Mouse (Mus musculus): ENCODE measurements around the gene Mcm10. TPM values are rescaled to one million over a fixed set of nuclear protein-coding genes. Genes with fewer than 3 reads are reported as not detected.

The Mcm10 gene
- polyA plus RNA-seq, 1 experiment from 2014 or later, result 34.0 TPM

DNA sequence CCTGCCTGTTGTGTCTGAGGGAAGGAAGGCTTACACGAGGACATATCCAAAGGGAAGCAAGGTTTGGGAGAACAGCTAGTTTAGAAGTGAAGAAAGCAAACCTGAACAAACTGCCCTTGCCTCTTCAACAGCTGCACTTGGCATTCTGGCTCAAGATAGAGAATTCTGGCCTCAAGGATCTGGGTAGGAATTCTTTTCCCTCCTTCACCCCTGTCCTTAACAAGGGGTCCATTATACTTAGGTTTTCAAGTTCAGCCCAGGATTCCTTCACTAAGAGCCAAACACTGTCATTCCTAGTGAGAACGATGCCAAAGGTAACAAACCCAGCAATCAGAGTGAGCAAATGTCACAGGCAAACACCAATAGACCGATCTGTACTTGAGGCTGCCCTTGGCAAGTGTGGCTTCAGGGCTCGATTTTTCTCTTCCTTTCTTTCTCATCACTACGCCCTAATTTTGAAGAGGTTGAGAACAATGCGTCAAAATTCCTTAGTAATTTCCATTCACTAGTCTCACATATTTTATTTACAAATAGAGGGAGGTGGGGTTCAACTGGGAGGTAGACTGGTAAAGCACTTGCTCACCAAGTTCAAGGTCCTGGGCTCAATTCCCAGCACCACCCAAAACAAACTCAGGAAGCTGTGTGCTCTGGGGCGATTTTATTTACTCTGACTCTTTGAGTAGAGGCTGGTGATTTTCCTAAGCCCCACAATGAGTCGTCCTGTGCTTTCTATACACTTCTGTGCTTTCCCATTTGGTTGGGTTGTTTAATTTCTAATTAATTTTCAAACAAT is 25.0 kb downstream of the Mcm10 start:
- H3K9ac ChIP-seq (replicated peaks; ENCODE audit: low read depth, low read length), result no peak overlapping the region
- no peak for ATAC-seq (ENCODE audit: insufficient number of reproducible peaks, insufficient read depth, low FRiP score, low read depth)
- no peaks in the 10 kb centered on the region for H3K27me3 ChIP-seq (ENCODE audit: control insufficient read depth, insufficient read depth, low read length)
- peaks cover 11% of the 10 kb centered on the region; the same call in 1 of the 2 replicates for H3K36me3 ChIP-seq (ENCODE audit: control insufficient read depth, insufficient read depth, low read length)
- no peak overlapping the region for H3K4me3 ChIP-seq (ENCODE audit: low read depth, low read length)
- no peak overlapping the region for H3K27ac ChIP-seq (ENCODE audit: low read length)
- no peak overlapping the region for H3K4me2 ChIP-seq (replicated peaks; ENCODE audit: low read depth, low read length)
- H3K4me1 ChIP-seq (ENCODE audit: control insufficient read depth, insufficient read depth, low read length), result no peaks in the 10 kb centered on the region
- no peaks in the 10 kb centered on the region for H3K9me3 ChIP-seq (ENCODE audit: control insufficient read depth, low read depth, low read length)
- WGBS, result 79% methylated on average over 8 of the region's 8 CpGs

DNA sequence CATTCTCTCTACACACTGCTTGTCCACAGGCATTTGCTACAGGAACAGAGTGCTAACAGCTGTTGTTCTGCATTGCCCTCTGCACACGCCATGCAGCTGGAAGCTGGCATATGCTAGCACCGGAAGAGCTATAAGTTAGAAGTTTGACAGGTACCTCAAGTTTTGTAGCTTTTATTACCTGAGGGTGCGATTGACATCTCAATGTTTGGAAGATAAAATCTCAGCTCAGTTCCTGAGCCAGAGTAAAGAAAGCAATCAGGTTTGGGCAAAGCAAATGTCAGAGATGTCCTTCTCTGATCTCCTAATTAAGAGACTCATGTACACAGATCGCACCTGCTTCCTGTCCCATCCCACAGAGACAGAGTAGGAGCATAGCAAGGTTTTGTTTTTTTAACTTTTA is 25.8 kb downstream of the Mcm10 start:
- no peak overlapping the region for H3K9ac ChIP-seq (replicated peaks; ENCODE audit: low read depth, low read length)
- no peak for ATAC-seq (ENCODE audit: insufficient number of reproducible peaks, insufficient read depth, low FRiP score, low read depth)

DNA sequence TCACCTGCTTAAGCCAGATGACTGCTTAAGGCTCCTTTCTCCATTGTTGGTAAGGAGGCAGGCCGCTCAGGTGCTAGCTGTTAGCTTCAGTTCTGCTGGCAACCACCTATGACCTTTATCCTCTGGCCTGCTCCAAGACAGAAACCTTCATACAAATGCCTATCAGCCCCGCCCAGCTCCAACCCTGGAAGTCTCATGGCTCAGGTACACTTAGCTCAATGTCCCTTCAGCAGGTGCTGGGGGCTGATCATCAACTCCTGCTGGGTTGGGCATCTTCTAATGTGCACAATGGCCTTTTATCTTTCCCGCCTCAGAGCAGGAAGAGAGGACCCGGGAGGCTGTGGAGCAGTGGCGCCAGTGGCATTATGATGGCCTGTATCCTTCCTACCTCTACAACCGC is 27.6 kb downstream of the Mcm10 start:
- no peaks in the 10 kb centered on the region for H3K4me1 ChIP-seq (ENCODE audit: control insufficient read depth, insufficient read depth, low read length)
- no peaks in the 10 kb centered on the region for H3K27me3 ChIP-seq (ENCODE audit: control insufficient read depth, insufficient read depth, low read length)
- WGBS, result 73% methylated on average over 6 of the region's 6 CpGs
- H3K4me2 ChIP-seq (replicated peaks; ENCODE audit: low read depth, low read length), result no peak overlapping the region
- H3K9ac ChIP-seq (replicated peaks; ENCODE audit: low read depth, low read length), result no peak overlapping the region
- no peak overlapping the region for H3K4me3 ChIP-seq (ENCODE audit: low read depth, low read length)
- H3K36me3 ChIP-seq (ENCODE audit: control insufficient read depth, insufficient read depth, low read length), result 0 out of 2 replicates have a peak, but pooled peaks cover 3% of the 10 kb centered on the region
- no peak for ATAC-seq (ENCODE audit: insufficient number of reproducible peaks, insufficient read depth, low FRiP score, low read depth)
- no peak overlapping the region for H3K27ac ChIP-seq (ENCODE audit: low read length)
- H3K9me3 ChIP-seq (ENCODE audit: control insufficient read depth, low read depth, low read length), result no peaks in the 10 kb centered on the region

More for the DNA sequence above, 25.8 kb downstream of the Mcm10 start:
- Histone ChIP-seq H3K36me3 (ENCODE audit: control insufficient read depth, insufficient read depth, low read length) (peaks cover 9% of the 10 kb centered on the region; the same call in 1 of the 2 replicates), H3K4me2 (replicated peaks; ENCODE audit: low read depth, low read length) (no peak overlapping the region), H3K27ac (ENCODE audit: low read length) (no peak overlapping the region), H3K4me1 (ENCODE audit: control insufficient read depth, insufficient read depth, low read length) (no peaks in the 10 kb centered on the region), H3K9me3 (ENCODE audit: control insufficient read depth, low read depth, low read length) (no peaks in the 10 kb centered on the region), H3K27me3 (ENCODE audit: control insufficient read depth, insufficient read depth, low read length) (no peaks in the 10 kb centered on the region), H3K4me3 (ENCODE audit: low read depth, low read length) (no peak overlapping the region)
- WGBS, result 62% methylated on average over 4 of the region's 4 CpGs

DNA sequence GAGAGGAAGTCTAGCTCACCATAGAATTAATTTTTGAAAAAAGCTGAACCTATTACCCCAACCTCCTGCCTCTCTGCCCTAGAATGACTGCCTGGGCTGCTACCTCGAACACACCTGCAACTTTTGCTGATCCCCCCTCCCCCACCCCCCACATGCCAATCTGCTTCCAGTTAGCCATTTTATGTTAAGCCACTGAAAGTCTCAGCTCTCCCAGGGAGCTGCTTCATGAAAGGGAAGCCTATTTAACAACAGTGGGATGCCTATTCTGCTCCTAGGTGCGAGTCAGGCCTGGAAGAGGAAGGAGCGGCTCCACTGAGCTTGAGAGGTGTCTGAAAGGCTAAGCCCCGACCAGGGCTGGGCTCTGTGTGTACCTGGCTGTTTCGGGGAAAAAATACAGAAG is 28.6 kb downstream of the Mcm10 start:
- Histone ChIP-seq H3K9me3 (ENCODE audit: control insufficient read depth, low read depth, low read length) (no peaks in the 10 kb centered on the region), H3K4me3 (ENCODE audit: low read depth, low read length) (no peak overlapping the region), H3K36me3 (ENCODE audit: control insufficient read depth, insufficient read depth, low read length) (no peaks in the 10 kb centered on the region), H3K27ac (ENCODE audit: low read length) (no peak overlapping the region), H3K9ac (replicated peaks; ENCODE audit: low read depth, low read length) (no peak overlapping the region), H3K4me2 (replicated peaks; ENCODE audit: low read depth, low read length) (no peak overlapping the region), H3K4me1 (ENCODE audit: control insufficient read depth, insufficient read depth, low read length) (no peaks in the 10 kb centered on the region), H3K27me3 (ENCODE audit: control insufficient read depth, insufficient read depth, low read length) (no peaks in the 10 kb centered on the region)
- WGBS, result 28% methylated on average over 5 of the region's 5 CpGs
- ATAC-seq (ENCODE audit: insufficient number of reproducible peaks, insufficient read depth, low FRiP score, low read depth), result no peak

DNA sequence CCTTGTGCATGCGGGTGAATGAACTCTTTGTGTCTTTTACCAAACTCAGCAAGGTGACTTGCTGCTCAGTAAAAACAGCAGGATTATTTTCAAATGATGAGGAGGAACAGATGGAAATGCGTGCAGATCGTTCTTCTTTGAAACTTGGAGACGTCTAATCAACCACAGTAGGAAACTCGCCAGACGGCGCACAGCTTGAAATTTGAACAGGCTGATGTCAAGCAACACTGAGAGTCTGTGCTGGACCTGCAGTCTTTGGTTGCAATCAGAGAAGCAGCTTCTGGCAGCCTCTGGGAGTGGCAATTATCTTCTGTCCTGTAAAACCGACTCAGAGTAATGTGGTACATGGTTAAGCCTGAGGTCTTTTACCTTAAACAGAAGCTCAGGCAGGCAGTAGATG is 34.5 kb downstream of the Mcm10 start:
- Histone ChIP-seq H3K9me3 (ENCODE audit: control insufficient read depth, low read depth, low read length) (no peaks in the 10 kb centered on the region), H3K36me3 (ENCODE audit: control insufficient read depth, insufficient read depth, low read length) (no peaks in the 10 kb centered on the region), H3K9ac (replicated peaks; ENCODE audit: low read depth, low read length) (no peak overlapping the region), H3K4me1 (ENCODE audit: control insufficient read depth, insufficient read depth, low read length) (no peaks in the 10 kb centered on the region), H3K4me2 (replicated peaks; ENCODE audit: low read depth, low read length) (no peak overlapping the region), H3K4me3 (ENCODE audit: low read depth, low read length) (no peak overlapping the region), H3K27ac (ENCODE audit: low read length) (no peak overlapping the region), H3K27me3 (ENCODE audit: control insufficient read depth, insufficient read depth, low read length) (no peaks in the 10 kb centered on the region)
- ATAC-seq (ENCODE audit: insufficient number of reproducible peaks, insufficient read depth, low FRiP score, low read depth), result no peak
- WGBS, result 25% methylated on average over 8 of the region's 8 CpGs

DNA sequence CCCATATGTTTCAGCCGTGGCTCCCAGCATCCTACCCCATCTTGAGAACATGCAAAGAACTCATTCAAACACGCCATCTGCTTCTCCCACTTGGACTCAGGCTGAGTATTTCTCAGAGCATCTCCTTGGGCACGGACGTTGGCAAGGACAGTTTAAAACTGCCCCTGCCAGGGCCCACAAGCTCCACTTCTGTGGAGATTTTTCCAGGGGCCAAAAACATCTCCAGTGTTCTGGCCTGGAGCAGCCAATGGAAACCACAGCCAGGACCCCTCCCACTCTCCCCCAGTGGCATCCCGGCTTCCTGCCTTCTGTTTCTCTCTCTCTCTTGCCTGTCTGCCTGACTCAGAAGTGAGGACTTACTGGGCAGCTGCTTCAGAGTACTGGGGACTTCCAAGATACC is 36.8 kb downstream of the Mcm10 start, which contains the start of gene Ucma:
Gene Ucma (plus strand): TSS at position 316 of the 400 bp plus-strand sequence.
- no peak for ATAC-seq (ENCODE audit: insufficient number of reproducible peaks, insufficient read depth, low FRiP score, low read depth)
- Histone ChIP-seq H3K4me1 (ENCODE audit: control insufficient read depth, insufficient read depth, low read length) (no peaks in the 10 kb centered on the region), H3K9me3 (ENCODE audit: control insufficient read depth, low read depth, low read length) (no peaks in the 10 kb centered on the region), H3K36me3 (ENCODE audit: control insufficient read depth, insufficient read depth, low read length) (no peaks in the 10 kb centered on the region), H3K4me3 (ENCODE audit: low read depth, low read length) (no peak within 1 kb of the TSS), H3K27ac (ENCODE audit: low read length) (no peak within 1 kb of the TSS), H3K27me3 (ENCODE audit: control insufficient read depth, insufficient read depth, low read length) (no peaks in the 10 kb centered on the region), H3K4me2 (replicated peaks; ENCODE audit: low read depth, low read length) (no peak within 1 kb of the TSS), H3K9ac (replicated peaks; ENCODE audit: low read depth, low read length) (no peak within 1 kb of the TSS)
- WGBS, result 67% methylated on average over 5 of the region's 5 CpGs

DNA sequence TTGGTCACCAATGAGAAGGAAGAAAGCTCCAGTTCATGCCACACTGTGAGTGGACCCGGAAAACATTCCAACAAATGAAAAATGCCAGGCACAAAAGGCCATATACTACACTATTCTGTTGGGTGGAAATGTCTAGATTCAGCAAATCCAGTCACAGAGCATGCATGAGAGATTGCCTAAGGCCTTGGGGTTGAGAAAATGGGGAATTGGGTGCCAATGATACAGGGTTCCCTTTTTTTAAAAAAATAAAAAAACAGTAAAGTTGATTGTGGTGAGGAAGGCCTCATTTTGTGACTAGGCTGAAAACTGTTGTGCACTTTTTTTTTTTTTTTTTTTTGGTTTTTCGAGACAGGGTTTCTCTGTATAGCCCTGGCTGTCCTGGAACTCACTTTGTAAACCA is 43.5 kb downstream of the Mcm10 start:
- 91% methylated on average over 1 of the region's 2 CpGs for WGBS

DNA sequence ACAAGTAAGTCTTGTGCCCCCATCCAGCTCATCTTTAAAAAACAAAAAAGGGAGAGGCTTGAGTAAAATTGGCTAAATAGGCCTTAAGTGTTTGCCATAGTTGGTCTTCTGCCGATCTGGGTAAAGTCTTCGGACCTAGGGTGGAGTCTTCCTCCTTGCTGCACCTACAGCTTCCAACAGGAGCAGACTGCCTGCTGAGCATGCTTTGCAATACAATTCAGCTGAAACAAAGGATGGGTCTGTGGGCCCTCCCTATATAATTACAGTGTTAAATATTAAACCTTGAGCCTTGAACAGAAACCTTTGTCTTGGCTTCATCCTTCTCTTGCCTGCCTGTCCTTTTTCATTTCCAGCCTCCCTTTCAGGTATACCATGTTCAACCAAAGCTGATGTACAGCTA is 44.8 kb downstream of the Mcm10 start:
- 95% methylated on average over 2 of the region's 2 CpGs for WGBS
- ATAC-seq (ENCODE audit: insufficient number of reproducible peaks, insufficient read depth, low FRiP score, low read depth), result no peak

More for the DNA sequence above, 43.5 kb downstream of the Mcm10 start:
- Histone ChIP-seq H3K9me3 (ENCODE audit: control insufficient read depth, low read depth, low read length) (no peaks in the 10 kb centered on the region), H3K27ac (ENCODE audit: low read length) (no peak overlapping the region), H3K4me1 (ENCODE audit: control insufficient read depth, insufficient read depth, low read length) (no peaks in the 10 kb centered on the region), H3K27me3 (ENCODE audit: control insufficient read depth, insufficient read depth, low read length) (no peaks in the 10 kb centered on the region), H3K4me2 (replicated peaks; ENCODE audit: low read depth, low read length) (no peak overlapping the region), H3K4me3 (ENCODE audit: low read depth, low read length) (no peak overlapping the region), H3K36me3 (ENCODE audit: control insufficient read depth, insufficient read depth, low read length) (no peaks in the 10 kb centered on the region), H3K9ac (replicated peaks; ENCODE audit: low read depth, low read length) (no peak overlapping the region)
- no peak for ATAC-seq (ENCODE audit: insufficient number of reproducible peaks, insufficient read depth, low FRiP score, low read depth)

DNA sequence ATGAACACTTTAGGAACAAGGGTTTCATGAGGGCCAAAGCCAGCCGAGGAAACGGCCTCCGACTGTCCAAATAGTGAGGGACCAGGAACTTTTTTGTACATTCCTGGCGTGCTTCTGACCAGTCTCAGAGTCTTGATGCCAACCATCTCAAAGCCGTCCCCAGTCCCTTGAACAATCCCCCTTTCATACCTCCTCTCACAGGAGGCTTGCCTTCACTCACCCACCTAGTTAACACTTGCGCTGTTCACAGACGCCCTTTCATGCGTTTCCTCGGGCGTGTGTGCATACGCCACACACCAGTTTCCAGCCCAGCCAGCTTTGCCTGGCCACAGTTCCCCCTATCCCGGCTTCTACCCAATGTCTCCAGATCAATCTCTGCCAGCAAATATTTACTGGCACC is 54.6 kb downstream of the Mcm10 start:
- Histone ChIP-seq H3K27ac (ENCODE audit: low read length) (no peak overlapping the region), H3K4me2 (replicated peaks; ENCODE audit: low read depth, low read length) (no peak overlapping the region), H3K4me1 (ENCODE audit: control insufficient read depth, insufficient read depth, low read length) (no peaks in the 10 kb centered on the region), H3K36me3 (ENCODE audit: control insufficient read depth, insufficient read depth, low read length) (no peaks in the 10 kb centered on the region), H3K4me3 (ENCODE audit: low read depth, low read length) (no peak overlapping the region), H3K9me3 (ENCODE audit: control insufficient read depth, low read depth, low read length) (no peaks in the 10 kb centered on the region), H3K27me3 (ENCODE audit: control insufficient read depth, insufficient read depth, low read length) (no peaks in the 10 kb centered on the region), H3K9ac (replicated peaks; ENCODE audit: low read depth, low read length) (no peak overlapping the region)
- ATAC-seq (ENCODE audit: insufficient number of reproducible peaks, insufficient read depth, low FRiP score, low read depth), result no peak
- 80% methylated on average over 12 of the region's 12 CpGs for WGBS

More for the DNA sequence above, 44.8 kb downstream of the Mcm10 start:
- Histone ChIP-seq H3K4me2 (replicated peaks; ENCODE audit: low read depth, low read length) (no peak overlapping the region), H3K9ac (replicated peaks; ENCODE audit: low read depth, low read length) (no peak overlapping the region), H3K36me3 (ENCODE audit: control insufficient read depth, insufficient read depth, low read length) (no peaks in the 10 kb centered on the region), H3K27me3 (ENCODE audit: control insufficient read depth, insufficient read depth, low read length) (no peaks in the 10 kb centered on the region), H3K4me1 (ENCODE audit: control insufficient read depth, insufficient read depth, low read length) (no peaks in the 10 kb centered on the region), H3K4me3 (ENCODE audit: low read depth, low read length) (no peak overlapping the region), H3K27ac (ENCODE audit: low read length) (no peak overlapping the region), H3K9me3 (ENCODE audit: control insufficient read depth, low read depth, low read length) (no peaks in the 10 kb centered on the region)

Data from stomach, embryonic 14.5 days (tissue).